Mouse (Mus musculus) small intestine, adult 2 months (tissue): ENCODE results near the gene Tspan33.

Experiments used
- CTCF ChIP-seq: fragments of 200-500 bp; IDR thresholded peaks from 2 replicates; pipeline ENCODE4 v1.5.1; 2012; ENCODE audit warnings: low read depth, mild to moderate bottlenecking, control low read depth, inconsistent platforms, low read length, moderate library complexity, mixed read lengths; ENCODE audit not compliant: insufficient replicate concordance, insufficient read length; ENCODE audit errors: extremely low read depth
- POLR2A ChIP-seq: fragments of 200-500 bp; IDR thresholded peaks from 2 replicates; pipeline ENCODE4 v1.6.1; 2012; ENCODE audit warnings: low read depth, mild to moderate bottlenecking, control low read depth, inconsistent platforms, low read length, moderate library complexity

DNA sequence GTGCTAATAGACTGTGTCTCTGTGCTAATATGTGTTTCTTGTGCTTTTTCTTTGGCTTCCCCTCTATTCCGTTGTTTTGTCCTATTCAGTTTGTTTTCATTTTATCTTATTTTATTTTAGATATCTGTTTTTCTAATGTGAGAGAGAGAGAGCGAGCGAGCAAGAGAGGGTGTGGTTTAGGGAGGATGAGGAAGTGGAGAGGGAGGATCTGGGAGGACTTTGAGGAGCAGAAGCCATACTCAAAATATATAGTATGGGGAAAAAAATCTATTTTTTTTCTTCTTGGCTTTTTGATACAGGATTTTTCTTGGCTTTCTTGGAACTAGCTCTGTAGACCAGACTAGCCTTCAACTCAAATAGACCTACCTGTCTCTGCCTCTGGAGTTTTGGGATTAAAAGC lies 34.0 kb downstream of the Tspan33 start:
- TF ChIP-seq CTCF = no peak
- no peak for TF ChIP-seq POLR2A
